Mouse (Mus musculus) ZHBTc4 (cell line): ENCODE data around the gene Atf6.

ENCODE experiments used
- DNase-seq: peaks from one replicate; pipeline ENCODE4 v3.0.0-alpha.2; 2011; ENCODE audit warnings: low read depth, low spot score

The Atf6 gene

GRCm38 (mm10) chr1:170657643-170658314 lies 209.8 kb downstream of the Atf6 start:
- no peak for DNase-seq

GRCm38 (mm10) chr1:170657228-170657521 lies 210.4 kb downstream of the Atf6 start:
- no peak for DNase-seq

- no peak for DNase-seq
Measured at GRCm38 (mm10) chr1:170656518-170657227, 210.9 kb downstream of the Atf6 start.

GRCm38 (mm10) chr1:170655280-170655917 lies 212.2 kb downstream of the Atf6 start:
- DNase-seq = no peak
